In genomic region chr17:56467456-56467884, GRCm38 (mm10) we compare ENCODE assay signal across 8 mouse cellular contexts. TPM values are rescaled to one million over a fixed set of nuclear protein-coding genes. Genes with fewer than 3 reads are reported as not detected.
DNase-seq lines count a peak whose midpoint lies in the region; ATAC-seq lines count a peak whose summit lies in the region.
"Had no signal": no experiment of that assay in that cellular context is flagged by ENCODE, and none has a peak within 500 bp of the region (broad histone marks: within the 10 kb centered on the region; RNA-seq: fewer than 3 reads in every experiment).

No protein-coding gene starts in this region.

- peak; percentile 70 to 92 for DNase-seq in left cerebral cortex, postnatal 14 days (ENCODE audit: low spot score in 2 of 2)
- no peak for DNase-seq in left cerebral cortex, adult 11 months (ENCODE audit: low spot score)
- peak; percentile 77 for DNase-seq in forebrain, embryonic 11.5 days (ENCODE audit: low spot score)
- DNase-seq in kidney, adult 18-20 months, result peak; percentile 62
- DNase-seq in right cerebral cortex, postnatal 4 days, result peak; percentile 71
- no peak for DNase-seq in thymus, postnatal 0 days (ENCODE audit: low spot score)

- ATAC-seq in forebrain, embryonic 11.5 days (replicated peaks; ENCODE audit: low FRiP score), result peak; percentile 39
- ATAC-seq in lung, embryonic 16.5 days (ENCODE audit: low read depth), result peak; percentile 39

- H3K9ac ChIP-seq in forebrain, embryonic 11.5 days (ENCODE audit: low read length), result no peak overlapping the region; the same call in 1 of the 2 replicates
- peak overlapping the region; percentile 21; the same call in 1 of the 2 replicates for H3K9ac ChIP-seq in lung, embryonic 16.5 days (ENCODE audit: low read length)
- H3K9ac ChIP-seq: liver, embryonic 14.5 days had no signal

- H3K9me3 ChIP-seq in forebrain, embryonic 11.5 days (ENCODE audit: control insufficient read depth, low read length), result no peaks in the 10 kb centered on the region
- H3K9me3 ChIP-seq in lung, embryonic 16.5 days (ENCODE audit: control insufficient read depth, low read length), result no peaks in the 10 kb centered on the region

- H3K36me3 ChIP-seq in forebrain, embryonic 11.5 days (ENCODE audit: control insufficient read depth, insufficient read depth, low read length), result peaks cover 2% of the 10 kb centered on the region; the same call in 1 of the 2 replicates
- no peaks in the 10 kb centered on the region for H3K36me3 ChIP-seq in lung, embryonic 16.5 days (ENCODE audit: control insufficient read depth, insufficient read depth, low read length)

- H3K27ac ChIP-seq in forebrain, embryonic 11.5 days (ENCODE audit: low read depth, low read length), result peak overlapping the region; percentile 87
- peak overlapping the region; percentile 82 for H3K27ac ChIP-seq in lung, embryonic 16.5 days (ENCODE audit: low read length)
- H3K27ac ChIP-seq: liver, embryonic 14.5 days had no signal

- H3K4me3 ChIP-seq in forebrain, embryonic 11.5 days (ENCODE audit: low read depth, low read length), result no peak overlapping the region
- H3K4me3 ChIP-seq in lung, embryonic 16.5 days (ENCODE audit: low read length), result 0 out of 2 replicates have a peak overlapping the region, but pooled peaks have one; percentile 1

- WGBS in forebrain, embryonic 11.5 days, result 51% methylated on average over 7 of the region's 7 CpGs
- 34% methylated on average over 6 of the region's 7 CpGs for WGBS in lung, embryonic 16.5 days

- peak overlapping the region; percentile 29; the same call in 1 of the 2 replicates for H3K4me2 ChIP-seq in forebrain, embryonic 11.5 days (ENCODE audit: low read depth, low read length, severe bottlenecking)
- H3K4me2 ChIP-seq in lung, embryonic 16.5 days (ENCODE audit: low read depth, low read length), result peak overlapping the region; percentile 44

- peaks cover 51% of the 10 kb centered on the region for H3K4me1 ChIP-seq in forebrain, embryonic 11.5 days (replicated peaks; ENCODE audit: control insufficient read depth, insufficient read depth, low read length)
- H3K4me1 ChIP-seq in lung, embryonic 16.5 days (replicated peaks; ENCODE audit: control insufficient read depth, insufficient read depth, low read length), result peaks cover 59% of the 10 kb centered on the region

- peaks cover 1% of the 10 kb centered on the region for H3K27me3 ChIP-seq in forebrain, embryonic 11.5 days (ENCODE audit: control insufficient read depth, insufficient read depth, low read length)
- peaks cover 5% of the 10 kb centered on the region; the same call in 1 of the 2 replicates for H3K27me3 ChIP-seq in lung, embryonic 16.5 days (ENCODE audit: control insufficient read depth, insufficient read depth, low read depth, low read length)

- intact Hi-C loops in left cerebral cortex, postnatal 14 days (cut with DNase I), result no loop called here

RNA-seq across cellular contexts. Expression of gene Ptprs, which starts 8.8 kb away (rescaled TPM):
- total RNA-seq in left cerebral cortex, postnatal 14 days (2021), result 100 to 1,000 TPM; 644 to 661 TPM
- polyA plus RNA-seq in forebrain, embryonic 11.5 days (2014; fragmentation: Nextera tagmentation; extraction: Ambion mirVana), result 210 and 218 TPM in 2 replicates
- 59.1 and 59.9 TPM in 2 replicates for polyA plus RNA-seq in lung, embryonic 16.5 days (2015; fragmentation: Nextera tagmentation; extraction: Ambion mirVana)
- polyA plus RNA-seq in thymus, postnatal 0 days (2015; fragmentation: Nextera tagmentation; extraction: Ambion mirVana), result 24.2 and 29.9 TPM in 2 replicates

RNA-seq across cellular contexts. Expression of gene Znrf4, which starts 44.8 kb away (rescaled TPM):
- not detected for total RNA-seq in left cerebral cortex, postnatal 14 days (2021)
- polyA plus RNA-seq in forebrain, embryonic 11.5 days (2014; fragmentation: Nextera tagmentation; extraction: Ambion mirVana), result not detected in 2 replicates
- not detected in 2 replicates for polyA plus RNA-seq in lung, embryonic 16.5 days (2015; fragmentation: Nextera tagmentation; extraction: Ambion mirVana)
- polyA plus RNA-seq in thymus, postnatal 0 days (2015; fragmentation: Nextera tagmentation; extraction: Ambion mirVana), result not detected in 2 replicates
- polyA plus RNA-seq: liver, embryonic 14.5 days had no signal

Comparison
In these comparisons a context has a peak if more than half of its experiments do, and no peak if none do; other contexts are left out.
1. DNase-seq: peak in left cerebral cortex, postnatal 14 days (2 of 2), forebrain, embryonic 11.5 days (single experiment), kidney, adult 18-20 months (single experiment) and right cerebral cortex, postnatal 4 days (single experiment); none in left cerebral cortex, adult 11 months (single experiment) and thymus, postnatal 0 days (single experiment).